Mouse (Mus musculus) urinary bladder, postnatal 10 days (tissue): ENCODE data around the gene Gzmn.
"Not testable (repeated sequence)": the region's sequence is repeated elsewhere in the genome, so short reads cannot be mapped to it uniquely, and the experiment has no call there.

ENCODE experiments used
- DNase-seq: peaks from one replicate; pipeline ENCODE4 v3.0.0; 2022; ENCODE audit warnings: low spot score

The Gzmn gene

GRCm38 (mm10) chr14:56174499-56174898, at the start of gene Gzmn:
Gzmn (minus strand) TSS chr14:56174599.
- DNase-seq: no peak

GRCm38 (mm10) chr14:56211317-56211716, 36.9 kb upstream of the Gzmn start, which contains the start of gene Gzmf:
Gzmf (minus strand) TSS chr14:56211417.
- no peak for DNase-seq

- DNase-seq: no peak
Observed at GRCm38 (mm10) chr14:56205613-56206012, 31.2 kb upstream of the Gzmn start.

- not testable (repeated sequence) for DNase-seq
Observed at GRCm38 (mm10) chr14:56205021-56205420, 30.6 kb upstream of the Gzmn start.

GRCm38 (mm10) chr14:56203975-56204374, 29.6 kb upstream of the Gzmn start:
- DNase-seq: no peak

- no peak for DNase-seq
Observed at GRCm38 (mm10) chr14:56186946-56187345, 12.5 kb upstream of the Gzmn start.

- no peak for DNase-seq
Observed at GRCm38 (mm10) chr14:56186521-56186920, 12.1 kb upstream of the Gzmn start.

- DNase-seq: not testable (repeated sequence)
Observed at GRCm38 (mm10) chr14:56177651-56178050, 3.3 kb upstream of the Gzmn start.

GRCm38 (mm10) chr14:56173396-56173795, 1.0 kb downstream of the Gzmn start:
- no peak for DNase-seq

GRCm38 (mm10) chr14:56172744-56173143, 1.7 kb downstream of the Gzmn start:
- DNase-seq: no peak

- DNase-seq: no peak
Observed at GRCm38 (mm10) chr14:56168009-56168408, 6.4 kb downstream of the Gzmn start.

GRCm38 (mm10) chr14:56162109-56162508, 12.3 kb downstream of the Gzmn start:
- no peak for DNase-seq

GRCm38 (mm10) chr14:56159479-56159878, 14.9 kb downstream of the Gzmn start, which contains the start of gene Gzmg:
Gzmg (minus strand) TSS chr14:56159579.
- not testable (repeated sequence) for DNase-seq

- no peak for DNase-seq
Observed at GRCm38 (mm10) chr14:56155340-56155739, 19.1 kb downstream of the Gzmn start.

- not testable (repeated sequence) for DNase-seq
Observed at GRCm38 (mm10) chr14:56133675-56134074, 40.7 kb downstream of the Gzmn start.

GRCm38 (mm10) chr14:56132508-56132907, 41.9 kb downstream of the Gzmn start, which contains the start of gene Gzmd:
Gzmd (minus strand) TSS chr14:56132608.
- DNase-seq: not testable (repeated sequence)

GRCm38 (mm10) chr14:56128341-56128740, 46.1 kb downstream of the Gzmn start:
- DNase-seq: no peak

GRCm38 (mm10) chr14:56123516-56123915, 50.9 kb downstream of the Gzmn start:
- no peak for DNase-seq

GRCm38 (mm10) chr14:56120525-56120924, 53.9 kb downstream of the Gzmn start, which contains the start of gene Gzme:
Gzme (minus strand) TSS chr14:56120625.
- no peak for DNase-seq
